Mouse (Mus musculus): ENCODE results near the gene Tep1.
A peak's percentile ranks its signal among the peaks of the same experiment; 100 is the strongest.
"Not testable (repeated sequence)": the region's sequence is repeated elsewhere in the genome, so short reads cannot be mapped to it uniquely, and the experiment has no call there.

Tep1 gene

GRCm38 (mm10) chr14:50868211-50868610 is 2.1 kb downstream of the Tep1 start:
- no peak for DNase-seq

- no peak for DNase-seq
Observed at GRCm38 (mm10) chr14:50866966-50867365, 3.4 kb downstream of the Tep1 start.

GRCm38 (mm10) chr14:50865005-50865404 is 5.4 kb downstream of the Tep1 start:
- not testable (repeated sequence) for DNase-seq

- no peak for DNase-seq
Observed at GRCm38 (mm10) chr14:50862641-50863040, 7.7 kb downstream of the Tep1 start.

- DNase-seq: no peak
Observed at GRCm38 (mm10) chr14:50855788-50856187, 14.6 kb downstream of the Tep1 start.

GRCm38 (mm10) chr14:50837236-50837635 is 33.1 kb downstream of the Tep1 start:
- DNase-seq: no peak

GRCm38 (mm10) chr14:50834435-50834834 is 35.9 kb downstream of the Tep1 start:
- peak; percentile 21 for DNase-seq

GRCm38 (mm10) chr14:50833964-50834363 is 36.4 kb downstream of the Tep1 start:
- DNase-seq: peak; percentile 63

GRCm38 (mm10) chr14:50829878-50830277 is 40.5 kb downstream of the Tep1 start:
- no peak for DNase-seq

GRCm38 (mm10) chr14:50826579-50826978 is 43.8 kb downstream of the Tep1 start:
- no peak for DNase-seq

- DNase-seq: no peak
Observed at GRCm38 (mm10) chr14:50824219-50824618, 46.1 kb downstream of the Tep1 start.

GRCm38 (mm10) chr14:50823240-50823639 is 47.1 kb downstream of the Tep1 start:
- no peak for DNase-seq

- no peak for DNase-seq
Observed at GRCm38 (mm10) chr14:50813060-50813459, 57.3 kb downstream of the Tep1 start.

GRCm38 (mm10) chr14:50807487-50808072 is 62.8 kb downstream of the Tep1 start, which contains the start of the genes Ccnb1ip1 and Parp2:
Gene Ccnb1ip1, minus strand, starts transcription at chr14:50807732.
Gene Parp2, plus strand, starts transcription at chr14:50807841.
- peak; percentile 99 for DNase-seq

- not testable (repeated sequence) for DNase-seq
Observed at GRCm38 (mm10) chr14:50806469-50806868, 63.9 kb downstream of the Tep1 start.

GRCm38 (mm10) chr14:50804683-50805082 is 65.7 kb downstream of the Tep1 start:
- no peak for DNase-seq

- no peak for DNase-seq
Observed at GRCm38 (mm10) chr14:50802843-50803562, 67.4 kb downstream of the Tep1 start.

GRCm38 (mm10) chr14:50802441-50802840 is 67.9 kb downstream of the Tep1 start:
- no peak for DNase-seq

- peak; percentile 36 for DNase-seq
Observed at GRCm38 (mm10) chr14:50799502-50800259, 70.7 kb downstream of the Tep1 start.

GRCm38 (mm10) chr14:50798512-50798911 is 71.8 kb downstream of the Tep1 start:
- DNase-seq: no peak

GRCm38 (mm10) chr14:50796464-50796863 is 73.9 kb downstream of the Tep1 start:
- DNase-seq: no peak

GRCm38 (mm10) chr14:50795965-50796364 is 74.4 kb downstream of the Tep1 start:
- no peak for DNase-seq

GRCm38 (mm10) chr14:50795261-50795935 is 75.0 kb downstream of the Tep1 start:
- DNase-seq: no peak
